Mouse (Mus musculus): Measurements from ENCODE around the gene Psat1. TPM values are rescaled to one million over a fixed set of nuclear protein-coding genes. Genes with fewer than 3 reads are reported as not detected.

Psat1 gene
- total and polyA plus RNA-seq, 3 experiments = 340 to 549 (median 423) TPM

- dilution Hi-C loops (cut with MboI; ENCODE audit: extremely low pct_ligation_motif_present, extremely low pct_unique_long_range_greater_than_20kb, low sequenced_read_pairs) = no loop called here
- Histone ChIP-seq H3K27me3 (replicated peaks) (no peaks in the 10 kb centered on the region), H3K4me1 (ENCODE audit: control insufficient read depth in 1 of 2, insufficient read depth in 2 of 2) (no peaks in the 10 kb centered on the region), H3K4me3 (replicated peaks in 1 of 3; ENCODE audit: low read depth in 2 of 3, low read length in 2 of 3, poor library complexity in 1 of 3) (no peak overlapping the region), H3K79me2 (replicated peaks; ENCODE audit: control insufficient read depth, extremely low read depth, insufficient read depth, poor library complexity, severe bottlenecking) (peaks cover 4% of the 10 kb centered on the region; the same call in 1 of the 2 replicates), H3K9me3 (replicated peaks; ENCODE audit: low read length) (no peaks in the 10 kb centered on the region), H3K36me3 (replicated peaks in 1 of 2; ENCODE audit: control insufficient read depth in 1 of 2, insufficient read depth in 1 of 2, low read length in 1 of 2) (peaks cover 84 to 99% of the 10 kb centered on the region in 2 experiments), H3K27ac (ENCODE audit: insufficient read depth, low read depth) (no peak overlapping the region), H3K9ac (ENCODE audit: insufficient read depth, low read depth) (no peak overlapping the region), H3K4me2 (ENCODE audit: insufficient read depth, low read depth, poor library complexity, severe bottlenecking) (no peak overlapping the region)
- no peak for DNase-seq (ENCODE audit: extremely low read depth)
- TF ChIP-seq CHD2 (IDR thresholded peaks at IDR 0.05; ENCODE audit: low read length) = no peak
- TF ChIP-seq IRF4 (IDR thresholded peaks at IDR 0.05; ENCODE audit: low read depth, low read length) = no peak
- TF ChIP-seq KAT2A (IDR thresholded peaks at IDR 0.05; ENCODE audit: insufficient replicate concordance, low read length) = no peak
- TF ChIP-seq MAX (IDR thresholded peaks at IDR 0.05; ENCODE audit: low read length) = no peak
- no peak for TF ChIP-seq USF1 (IDR thresholded peaks at IDR 0.05; ENCODE audit: low read depth, low read length)
- TF ChIP-seq MXI1 (IDR thresholded peaks at IDR 0.05; ENCODE audit: low read depth, low read length) = no peak
- TF ChIP-seq HCFC1 (IDR thresholded peaks at IDR 0.05; ENCODE audit: low read depth, low read length) = no peak
- no peak for TF ChIP-seq ZMIZ1 (IDR thresholded peaks at IDR 0.05; ENCODE audit: low read depth, low read length)
- in situ Hi-C loops (cut with MboI; ENCODE audit: low pct_ligation_motif_present, low pct_unique_long_range_greater_than_20kb, low sequenced_read_pairs) = loop anchor here (10.0 kb wide), 1 partner anchor 57 kb away; no protein-coding TSS in a partner anchor
Observed at GRCm38 (mm10) chr19:15908016-15908415, 39.1 kb downstream of the Psat1 start.

GRCm38 (mm10) chr19:15904734-15905133 lies 42.4 kb downstream of the Psat1 start:
- no peaks in the 10 kb centered on the region for H3K9me3 ChIP-seq (replicated peaks; ENCODE audit: low read length)
- no peaks in the 10 kb centered on the region for H3K79me2 ChIP-seq (replicated peaks; ENCODE audit: control insufficient read depth, extremely low read depth, insufficient read depth, poor library complexity, severe bottlenecking)
- no peak overlapping the region for H3K4me2 ChIP-seq (ENCODE audit: insufficient read depth, low read depth, poor library complexity, severe bottlenecking)
- H3K9ac ChIP-seq (ENCODE audit: insufficient read depth, low read depth) = no peak overlapping the region
- dilution Hi-C loops (cut with MboI; ENCODE audit: extremely low pct_ligation_motif_present, extremely low pct_unique_long_range_greater_than_20kb, low sequenced_read_pairs) = no loop called here
- in situ Hi-C loops (cut with MboI; ENCODE audit: low pct_ligation_motif_present, low pct_unique_long_range_greater_than_20kb, low sequenced_read_pairs) = loop anchor here (10.0 kb wide), 1 partner anchor 60 kb away; no protein-coding TSS in a partner anchor
- TF ChIP-seq CHD2 (IDR thresholded peaks at IDR 0.05; ENCODE audit: low read length) (no peak), ZNF384 (IDR thresholded peaks at IDR 0.05; ENCODE audit: low read depth, low read length) (no peak), SIN3A (IDR thresholded peaks at IDR 0.05; ENCODE audit: low read length) (no peak)
- H3K36me3 ChIP-seq (replicated peaks in 1 of 2; ENCODE audit: control insufficient read depth in 1 of 2, insufficient read depth in 1 of 2, low read length in 1 of 2) = peaks cover 62 to 72% of the 10 kb centered on the region in 2 experiments
- no peaks in the 10 kb centered on the region for H3K27me3 ChIP-seq (replicated peaks)
- H3K4me1 ChIP-seq (ENCODE audit: control insufficient read depth in 1 of 2, insufficient read depth in 2 of 2) = no peaks in the 10 kb centered on the region
- no peak overlapping the region for H3K27ac ChIP-seq (ENCODE audit: insufficient read depth, low read depth)
- DNase-seq (ENCODE audit: extremely low read depth) = no peak
- no peak overlapping the region for H3K4me3 ChIP-seq (replicated peaks in 1 of 3; ENCODE audit: low read depth in 2 of 3, low read length in 2 of 3, poor library complexity in 1 of 3)

- in situ Hi-C loops (cut with MboI; ENCODE audit: low pct_ligation_motif_present, low pct_unique_long_range_greater_than_20kb, low sequenced_read_pairs) (loop anchor here (10.0 kb wide), 1 partner anchor 61 kb away; no protein-coding TSS in a partner anchor), dilution Hi-C loops (cut with MboI; ENCODE audit: extremely low pct_ligation_motif_present, extremely low pct_unique_long_range_greater_than_20kb, low sequenced_read_pairs) (no loop called here)
- Histone ChIP-seq H3K4me1 (ENCODE audit: control insufficient read depth in 1 of 2, insufficient read depth in 2 of 2) (no peaks in the 10 kb centered on the region), H3K27me3 (replicated peaks) (no peaks in the 10 kb centered on the region), H3K27ac (ENCODE audit: insufficient read depth, low read depth) (no peak overlapping the region), H3K4me3 (replicated peaks in 1 of 3; ENCODE audit: low read depth in 2 of 3, low read length in 2 of 3, poor library complexity in 1 of 3) (no peak overlapping the region), H3K4me2 (ENCODE audit: insufficient read depth, low read depth, poor library complexity, severe bottlenecking) (no peak overlapping the region), H3K79me2 (replicated peaks; ENCODE audit: control insufficient read depth, extremely low read depth, insufficient read depth, poor library complexity, severe bottlenecking) (no peaks in the 10 kb centered on the region), H3K9ac (ENCODE audit: insufficient read depth, low read depth) (no peak overlapping the region), H3K36me3 (replicated peaks in 1 of 2; ENCODE audit: control insufficient read depth in 1 of 2, insufficient read depth in 1 of 2, low read length in 1 of 2) (peaks cover 52 to 63% of the 10 kb centered on the region in 2 experiments), H3K9me3 (replicated peaks; ENCODE audit: low read length) (no peaks in the 10 kb centered on the region)
- no peak for DNase-seq (ENCODE audit: extremely low read depth)
- TF ChIP-seq GABPA (IDR thresholded peaks at IDR 0.05; ENCODE audit: insufficient replicate concordance, low read depth, low read length) (no peak), ZC3H11A (IDR thresholded peaks at IDR 0.05; ENCODE audit: low read depth, low read length) (no peak), SIN3A (IDR thresholded peaks at IDR 0.05; ENCODE audit: low read length) (no peak), KAT2A (IDR thresholded peaks at IDR 0.05; ENCODE audit: insufficient replicate concordance, low read length) (no peak), MAX (IDR thresholded peaks at IDR 0.05; ENCODE audit: low read length) (no peak), HCFC1 (IDR thresholded peaks at IDR 0.05; ENCODE audit: low read depth, low read length) (no peak), USF2 (conservative IDR thresholded peaks at IDR 0.05; ENCODE audit: low read depth, low read length) (no peak), TCF12 (IDR thresholded peaks at IDR 0.05; ENCODE audit: low read depth, low read length) (no peak), UBTF (IDR thresholded peaks at IDR 0.05; ENCODE audit: low read depth, low read length) (no peak), SMC3 (IDR thresholded peaks at IDR 0.05; ENCODE audit: low read depth, low read length) (no peak), CTCF (conservative IDR thresholded peaks at IDR 0.05 in 1 of 2, IDR thresholded peaks at IDR 0.05 in 1 of 2; ENCODE audit: low read depth in 2 of 2, low read length in 2 of 2) (no peak)
Observed at GRCm38 (mm10) chr19:15903508-15904480, 43.3 kb downstream of the Psat1 start.
